Mouse (Mus musculus) CH12.LX (cell line): ENCODE results near the gene Sgip1.

Experiments
- E2F4 ChIP-seq: IDR thresholded peaks from 2 replicates; pipeline ENCODE4 v1.6.1; 2011; ENCODE audit warnings: low read depth, low read length, improper control_type of control experiment; ENCODE audit not compliant: insufficient replicate concordance
- EP300 ChIP-seq: IDR thresholded peaks from 2 replicates; pipeline ENCODE4 v1.6.1; 2011; ENCODE audit warnings: low read length, improper control_type of control experiment
- GABPA ChIP-seq: IDR thresholded peaks from 2 replicates; pipeline ENCODE4 v1.6.1; 2012; ENCODE audit warnings: low read depth, low read length, improper control_type of control experiment, inconsistent platforms; ENCODE audit not compliant: insufficient replicate concordance
- JUND ChIP-seq: conservative IDR thresholded peaks from 2 replicates; pipeline ENCODE4 v1.6.1; 2011; ENCODE audit warnings: low read depth, low read length, improper control_type of control experiment
- POLR2A ChIP-seq: IDR thresholded peaks from 2 replicates; pipeline ENCODE4 v1.6.1; 2011; ENCODE audit warnings: low read depth, mild to moderate bottlenecking, improper control_type of control experiment, low read length

DNA sequence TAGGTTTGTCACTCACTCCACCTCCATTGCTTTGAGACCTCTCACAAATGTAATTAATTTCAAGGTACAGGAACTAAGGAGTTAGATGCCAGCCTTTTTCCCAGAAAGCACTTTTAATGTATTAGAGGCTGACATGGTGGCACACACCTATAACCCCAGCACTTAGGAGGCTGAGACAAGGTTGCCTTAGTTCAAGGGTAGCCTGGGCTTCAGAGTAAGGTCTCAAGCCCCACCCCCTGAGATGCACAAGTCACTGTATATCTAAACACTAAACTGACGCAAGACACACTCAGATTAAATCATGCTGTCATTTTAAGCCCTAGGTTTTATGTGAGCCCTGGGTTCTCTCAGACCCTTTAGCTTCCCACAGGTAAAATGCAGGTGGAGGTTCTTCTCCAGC lies 92.1 kb downstream of the Sgip1 start:
- TF ChIP-seq POLR2A (no peak), GABPA (no peak), JUND (no peak), EP300 (no peak), E2F4 (no peak)
